In the genomic region with DNA sequence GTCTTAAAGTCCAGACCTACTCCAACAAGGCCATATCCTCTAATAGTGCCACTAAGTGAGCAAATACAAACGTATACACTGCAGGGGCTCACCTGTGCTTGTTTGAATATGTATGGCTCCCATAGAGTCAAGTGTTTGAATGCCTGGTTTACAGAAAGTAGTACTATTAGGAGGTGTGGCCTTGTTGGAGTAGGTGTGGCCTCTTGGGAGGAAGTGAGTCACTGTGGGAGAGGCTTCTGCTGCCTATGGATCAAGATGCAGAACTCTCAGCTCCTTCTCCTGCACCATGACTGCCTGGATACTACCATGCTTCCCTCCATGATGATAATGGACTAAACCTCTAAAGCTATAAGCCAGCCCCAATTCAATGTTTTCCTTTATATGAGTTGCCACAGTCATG, we compare ENCODE assay signal across 24 mouse cellular contexts. TPM values are rescaled to one million over a fixed set of nuclear protein-coding genes. Genes with fewer than 3 reads are reported as not detected.
DNase-seq lines count a peak whose midpoint lies in the region; ATAC-seq and TF ChIP-seq lines count a peak whose summit lies in the region.
"Had no signal": no experiment of that assay in that cellular context is flagged by ENCODE, and none has a peak within 500 bp of the region (broad histone marks: within the 10 kb centered on the region; RNA-seq: fewer than 3 reads in every experiment).

No protein-coding gene starts in this region.

- 77% methylated on average over 1 of the region's 1 CpGs for WGBS in liver, embryonic 11.5 days
- WGBS in liver, embryonic 12.5 days (ENCODE audit: insufficient replicate concordance), result 71% methylated on average over 1 of the region's 1 CpGs
- WGBS in thymus, adult 2 months, result 100% methylated on average over 1 of the region's 1 CpGs

- H3K4me2 ChIP-seq in liver, embryonic 11.5 days, result no peak overlapping the region
- H3K4me2 ChIP-seq in liver, embryonic 12.5 days, result no peak overlapping the region
- H3K4me2 ChIP-seq: embryonic facial prominence, embryonic 13.5 days; forebrain, embryonic 13.5 days; heart, embryonic 15.5 days; hindbrain, embryonic 13.5 days had no signal

- H3K27me3 ChIP-seq in liver, embryonic 11.5 days (replicated peaks; ENCODE audit: control insufficient read depth, insufficient read depth, low read length), result no peaks in the 10 kb centered on the region
- no peaks in the 10 kb centered on the region for H3K27me3 ChIP-seq in liver, embryonic 12.5 days (replicated peaks)
- H3K27me3 ChIP-seq in thymus, adult 2 months (ENCODE audit: control insufficient read depth, insufficient read depth, low read length), result no peaks in the 10 kb centered on the region
- H3K27me3 ChIP-seq: embryonic facial prominence, embryonic 13.5 days; forebrain, embryonic 13.5 days; heart, embryonic 15.5 days; hindbrain, embryonic 13.5 days had no signal

- no peak for DNase-seq in liver, embryonic 11.5 days (ENCODE audit: low spot score)
- peak; percentile 64 for DNase-seq in R1 (ENCODE audit: low read depth, low spot score)
- DNase-seq in gastrocnemius, adult 18-20 months (ENCODE audit: low spot score), result no peak
- DNase-seq in cerebellum, adult 11 months, result no peak
- no peak for DNase-seq in thymus, adult 2 months
- DNase-seq: adrenal gland, postnatal 14 days; cerebellum, adult 18-20 months; cerebellum, adult 9-11 months; cerebellum, postnatal 36 days; forebrain, postnatal 0 days; gastrocnemius, adult 2 months; gastrocnemius, postnatal 25 days; heart, adult 18-20 months; heart, postnatal 14 days had no signal

- no peak for TF ChIP-seq CTCF in thymus, adult 2 months (IDR thresholded peaks at IDR 0.05; ENCODE audit: borderline replicate concordance, control insufficient read depth, extremely low read depth, insufficient read depth, low read length, poor library complexity)

- H3K4me3 ChIP-seq in liver, embryonic 11.5 days (ENCODE audit: low read depth, low read length), result no peak overlapping the region
- no peak overlapping the region for H3K4me3 ChIP-seq in liver, embryonic 12.5 days
- no peak overlapping the region for H3K4me3 ChIP-seq in thymus, adult 2 months (ENCODE audit: control insufficient read depth, insufficient read depth, low read length)
- H3K4me3 ChIP-seq: embryonic facial prominence, embryonic 13.5 days; forebrain, embryonic 13.5 days; gastrocnemius, adult 2 months; heart, embryonic 10.5 days; heart, embryonic 15.5 days; hindbrain, embryonic 13.5 days had no signal

- 0 out of 2 replicates have a peak, but pooled peaks have one; percentile 24 for ATAC-seq in liver, embryonic 11.5 days (replicated peaks; ENCODE audit: low FRiP score)
- ATAC-seq in liver, embryonic 12.5 days, result no peak
- peak; percentile 27; the same call in 1 of the 2 replicates for ATAC-seq in megakaryocyte progenitor cell, adult 5-6 weeks (replicated peaks; ENCODE audit: poor library complexity)
- ATAC-seq: activated CD4-positive, CD25-positive, alpha-beta regulatory T cell, adult 4 months; forebrain, embryonic 13.5 days; forebrain, postnatal 0 days had no signal

- no peak overlapping the region for H3K27ac ChIP-seq in liver, embryonic 11.5 days (ENCODE audit: low read depth, low read length)
- H3K27ac ChIP-seq in liver, embryonic 12.5 days, result no peak overlapping the region
- no peak overlapping the region for H3K27ac ChIP-seq in thymus, adult 2 months (ENCODE audit: control insufficient read depth, insufficient read depth, low read length)
- H3K27ac ChIP-seq: embryonic facial prominence, embryonic 13.5 days; forebrain, embryonic 13.5 days; gastrocnemius, adult 2 months; heart, embryonic 10.5 days; heart, embryonic 15.5 days; hindbrain, embryonic 13.5 days had no signal

- no peaks in the 10 kb centered on the region for H3K36me3 ChIP-seq in liver, embryonic 11.5 days (ENCODE audit: control insufficient read depth, insufficient read depth, low read length)
- H3K36me3 ChIP-seq in liver, embryonic 12.5 days, result no peaks in the 10 kb centered on the region
- no peaks in the 10 kb centered on the region for H3K36me3 ChIP-seq in thymus, adult 2 months (ENCODE audit: control insufficient read depth, insufficient read depth, low read length)
- H3K36me3 ChIP-seq: embryonic facial prominence, embryonic 13.5 days; G1E; heart, embryonic 10.5 days; heart, embryonic 15.5 days; hindbrain, embryonic 13.5 days had no signal

- no peaks in the 10 kb centered on the region for H3K4me1 ChIP-seq in liver, embryonic 11.5 days (replicated peaks; ENCODE audit: control insufficient read depth, insufficient read depth, low read length)
- peaks cover 18% of the 10 kb centered on the region; the same call in 1 of the 2 replicates for H3K4me1 ChIP-seq in liver, embryonic 12.5 days
- H3K4me1 ChIP-seq in thymus, adult 2 months (replicated peaks; ENCODE audit: control insufficient read depth, insufficient read depth, low read length), result peaks cover 24% of the 10 kb centered on the region
- H3K4me1 ChIP-seq: embryonic facial prominence, embryonic 13.5 days; forebrain, embryonic 13.5 days; hindbrain, embryonic 13.5 days had no signal

- TF ChIP-seq POLR2A in thymus, adult 2 months (IDR thresholded peaks at IDR 0.05; ENCODE audit: control insufficient read depth, extremely low read depth, insufficient read depth, low read length, poor library complexity), result no peak

- H3K9ac ChIP-seq in liver, embryonic 11.5 days (ENCODE audit: low read depth, low read length), result no peak overlapping the region
- H3K9ac ChIP-seq in liver, embryonic 12.5 days, result no peak overlapping the region
- H3K9ac ChIP-seq: embryonic facial prominence, embryonic 13.5 days; forebrain, embryonic 13.5 days; forebrain, postnatal 0 days; heart, embryonic 15.5 days; hindbrain, embryonic 13.5 days had no signal

- H3K9me3 ChIP-seq in liver, embryonic 11.5 days (ENCODE audit: control insufficient read depth, low read length), result no peaks in the 10 kb centered on the region
- H3K9me3 ChIP-seq in liver, embryonic 12.5 days (replicated peaks), result no peaks in the 10 kb centered on the region
- H3K9me3 ChIP-seq: embryonic facial prominence, embryonic 13.5 days; forebrain, embryonic 13.5 days; G1E; heart, embryonic 10.5 days; heart, embryonic 15.5 days; hindbrain, embryonic 13.5 days had no signal

RNA-seq across cellular contexts. Expression of a gene that starts 54.3 kb away (rescaled TPM):
- polyA plus RNA-seq in liver, embryonic 11.5 days (2014; fragmentation: Nextera tagmentation; extraction: Ambion mirVana), result not detected in 2 replicates
- not detected in 2 replicates for polyA plus RNA-seq in liver, embryonic 12.5 days (2016; fragmentation: Nextera tagmentation; extraction: Ambion mirVana)
- total RNA-seq in megakaryocyte progenitor cell, adult 5-6 weeks (2015), result not detected in 2 replicates
- not detected in 2 replicates for total RNA-seq in megakaryocyte progenitor cell, adult 5-6 weeks (2017)
- total RNA-seq in gastrocnemius, adult 18-20 months (2021), result 10 to 100 TPM in 1 of 2 experiments, 1 to 10 TPM in 1; 8.2 to 11.4 TPM
- polyA plus RNA-seq in thymus, adult 2 months (2012; rRNA removed), result 3.9 and 4.1 TPM in 2 replicates
- total RNA-seq: forebrain, postnatal 0 days; hematopoietic stem cell, adult 5-6 weeks had no signal
- polyA plus RNA-seq: activated CD4-positive, CD25-positive, alpha-beta regulatory T cell, adult 4 months; embryonic facial prominence, embryonic 13.5 days; forebrain, postnatal 0 days; G1E; heart, embryonic 10.5 days had no signal
